Mouse (Mus musculus) intestine, embryonic 15.5 days (tissue): ENCODE results near the gene Ell2. TPM values are rescaled to one million over a fixed set of nuclear protein-coding genes. Genes with fewer than 3 reads are reported as not detected.

Source experiments
- ATAC-seq: fragments of 200-750 bp; cut with Nextera tagmentation; 2 replicates; pipeline ENCODE4 v1.8.0; 2017; ENCODE audit warnings: moderate TSS enrichment, moderate library complexity
- H3K27ac ChIP-seq: fragments of 300-500 bp; sonication (generic); 2 replicates; pipeline ENCODE4 v1.5.1; 2015; ENCODE audit warnings: mild to moderate bottlenecking, inconsistent platforms
- H3K27me3 ChIP-seq: fragments of 300-500 bp; sonication (generic); replicated peaks from 2 replicates; pipeline ENCODE4 v1.6.1; 2015; ENCODE audit warnings: inconsistent platforms
- H3K36me3 ChIP-seq: fragments of 300-500 bp; sonication (generic); 2 replicates; pipeline ENCODE4 v1.6.1; 2015; ENCODE audit warnings: inconsistent platforms
- H3K4me1 ChIP-seq: fragments of 300-500 bp; sonication (generic); replicated peaks from 2 replicates; pipeline ENCODE4 v1.6.1; 2015; ENCODE audit warnings: inconsistent platforms
- H3K4me2 ChIP-seq: fragments of 300-500 bp; sonication (generic); replicated peaks from 2 replicates; pipeline ENCODE4 v1.6.1; 2015; ENCODE audit warnings: mild to moderate bottlenecking, inconsistent platforms
- H3K4me3 ChIP-seq: fragments of 300-500 bp; sonication (generic); replicated peaks from 2 replicates; pipeline ENCODE4 v1.5.1; 2015; ENCODE audit warnings: inconsistent platforms
- H3K9ac ChIP-seq: fragments of 300-500 bp; sonication (generic); 2 replicates; pipeline ENCODE4 v1.6.1; 2015; ENCODE audit warnings: inconsistent platforms
- H3K9me3 ChIP-seq: fragments of 300-500 bp; sonication (generic); 2 replicates; pipeline ENCODE4 v1.6.1; 2016; ENCODE audit warnings: inconsistent platforms
- WGBS: fragments of 180-500 bp; shearing (Covaris S2); methylation state at CpG from one replicate; pipeline ENCODE4 v1.1.7; 2015; 5-methylcytosine and 5-hydroxymethylcytosine counted together
- polyA plus RNA-seq: library from polyadenylated mRNA; unstranded; fragments of >200 nt; fragmentation: Nextera tagmentation; extraction: Ambion mirVana; gene quantifications from 2 replicates; pipeline ENCODE4 v1.2.1, GENCODE M21; 2015

Ell2 gene
- polyA plus RNA-seq, 1 experiment from 2014 or later: 5.7 TPM

DNA sequence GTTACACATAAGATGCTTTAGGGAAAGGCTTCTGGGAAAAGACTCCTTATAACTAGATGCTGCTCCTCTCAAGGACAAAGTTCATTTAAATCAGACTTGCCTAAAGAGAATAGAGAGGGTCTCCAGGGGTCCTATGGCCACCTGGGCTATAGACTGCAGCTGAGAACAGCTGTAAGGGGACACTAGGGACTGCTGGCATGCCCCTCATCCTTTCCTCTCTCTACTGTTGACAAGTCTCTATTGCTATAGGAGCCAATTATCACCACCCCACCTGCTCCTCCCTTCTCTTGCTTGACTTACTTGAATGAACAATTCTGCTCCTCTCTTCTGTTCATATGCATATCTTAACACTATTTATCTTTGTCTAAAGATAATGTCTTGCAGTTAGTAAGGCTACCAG, 69.4 kb downstream of the Ell2 start:
- no peak overlapping the region for H3K4me2 ChIP-seq
- H3K27me3 ChIP-seq: no peaks in the 10 kb centered on the region
- no peaks in the 10 kb centered on the region for H3K9me3 ChIP-seq
- H3K4me1 ChIP-seq: no peaks in the 10 kb centered on the region
- no peak for ATAC-seq
- H3K27ac ChIP-seq: no peak overlapping the region
- H3K4me3 ChIP-seq: no peak overlapping the region
- no peak overlapping the region for H3K9ac ChIP-seq
- no peaks in the 10 kb centered on the region for H3K36me3 ChIP-seq

DNA sequence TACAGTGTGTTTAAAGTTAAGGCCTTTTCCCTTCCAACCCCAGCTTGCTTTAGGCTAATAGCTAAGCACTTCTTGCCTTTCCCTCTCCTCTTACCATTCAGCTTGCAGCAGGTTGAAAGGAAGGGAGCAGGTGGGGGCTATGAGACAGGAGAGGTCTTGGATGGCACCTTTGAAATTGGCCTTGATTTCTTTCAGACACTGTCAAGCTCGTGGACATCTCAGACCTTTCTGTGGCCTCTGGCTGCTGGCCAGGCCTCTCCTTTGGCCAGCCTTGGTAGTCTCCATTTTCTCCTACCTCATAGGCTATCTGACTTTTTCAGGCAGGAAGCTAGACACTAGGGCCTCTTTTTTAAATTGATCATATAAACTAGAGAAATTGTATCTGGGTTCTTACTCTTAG, 70.1 kb downstream of the Ell2 start:
- Histone ChIP-seq H3K36me3 (no peaks in the 10 kb centered on the region), H3K27me3 (no peaks in the 10 kb centered on the region), H3K4me3 (no peak overlapping the region), H3K9ac (no peak overlapping the region), H3K4me1 (no peaks in the 10 kb centered on the region), H3K9me3 (no peaks in the 10 kb centered on the region), H3K4me2 (no peak overlapping the region), H3K27ac (no peak overlapping the region)
- WGBS: 89% methylated on average over 1 of the region's 1 CpGs
- ATAC-seq: no peak

DNA sequence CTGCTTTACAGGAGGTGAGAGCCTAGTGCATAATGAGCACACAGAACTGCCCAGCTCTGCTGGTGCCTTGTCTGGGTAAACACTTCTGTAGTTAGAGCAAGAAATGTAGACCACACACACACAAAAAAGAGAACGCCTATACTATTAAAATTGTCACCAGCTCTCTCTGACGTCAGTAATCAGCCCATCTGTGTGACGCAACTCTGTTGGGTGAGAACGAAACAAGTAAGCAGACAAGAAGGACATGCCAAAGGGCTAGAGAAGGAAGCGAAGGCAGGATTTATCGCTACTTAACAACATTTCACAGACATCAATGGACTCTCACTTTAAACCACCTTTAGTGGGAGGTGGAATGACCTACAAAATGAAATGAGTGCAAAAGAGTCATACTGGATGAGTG, 71.6 kb downstream of the Ell2 start:
- 81% methylated on average over 6 of the region's 6 CpGs for WGBS
- Histone ChIP-seq H3K27ac (no peak overlapping the region), H3K27me3 (no peaks in the 10 kb centered on the region), H3K36me3 (no peaks in the 10 kb centered on the region), H3K9me3 (no peaks in the 10 kb centered on the region), H3K4me2 (no peak overlapping the region), H3K4me3 (no peak overlapping the region), H3K4me1 (no peaks in the 10 kb centered on the region), H3K9ac (no peak overlapping the region)
- ATAC-seq: no peak

DNA sequence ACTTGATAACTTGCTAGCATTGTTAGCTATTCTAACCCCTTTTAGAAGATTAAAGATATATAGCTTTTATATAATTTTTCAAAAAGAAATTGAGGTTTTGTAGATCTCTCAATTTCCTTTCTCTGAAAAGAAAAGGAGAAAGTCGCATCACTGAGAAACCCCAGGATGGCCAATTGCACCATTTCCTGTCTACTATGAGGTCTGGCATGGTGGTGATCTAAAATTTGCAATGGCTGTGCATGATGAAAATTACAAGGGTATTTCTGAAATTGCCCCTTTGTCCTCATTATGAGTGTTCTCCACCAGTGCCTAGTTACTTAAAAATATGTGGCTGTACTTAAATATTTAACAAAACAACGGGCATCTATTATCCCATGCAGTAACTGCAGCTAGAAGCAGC, 72.6 kb downstream of the Ell2 start:
- H3K4me1 ChIP-seq: no peaks in the 10 kb centered on the region
- no peaks in the 10 kb centered on the region for H3K36me3 ChIP-seq
- ATAC-seq: no peak
- H3K9me3 ChIP-seq: no peaks in the 10 kb centered on the region
- no peak overlapping the region for H3K27ac ChIP-seq
- H3K9ac ChIP-seq: no peak overlapping the region
- H3K4me2 ChIP-seq: no peak overlapping the region
- 93% methylated on average over 2 of the region's 2 CpGs for WGBS
- H3K27me3 ChIP-seq: no peaks in the 10 kb centered on the region
- H3K4me3 ChIP-seq: no peak overlapping the region

DNA sequence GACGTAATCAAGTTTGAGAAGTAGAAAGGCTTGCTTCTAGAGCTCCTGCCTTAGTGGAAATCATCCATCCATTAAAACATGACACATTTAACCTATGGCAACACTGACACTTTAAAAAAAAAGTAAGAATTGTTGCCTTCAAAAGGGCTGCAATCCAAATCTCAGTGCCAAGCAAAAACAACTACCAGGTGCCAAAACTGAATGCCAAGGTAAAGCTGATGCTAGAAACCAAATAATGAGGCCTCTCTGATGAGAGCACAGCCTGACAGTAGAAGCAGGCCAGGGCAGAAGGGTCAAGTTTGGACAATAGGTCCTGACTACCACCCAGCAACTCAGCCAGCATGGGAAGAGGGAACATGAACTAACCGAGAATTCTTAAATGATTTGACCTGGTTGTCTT, 73.5 kb downstream of the Ell2 start:
- Histone ChIP-seq H3K4me3 (no peak overlapping the region), H3K4me2 (no peak overlapping the region), H3K4me1 (no peaks in the 10 kb centered on the region), H3K36me3 (no peaks in the 10 kb centered on the region), H3K9me3 (no peaks in the 10 kb centered on the region), H3K27me3 (no peaks in the 10 kb centered on the region), H3K27ac (no peak overlapping the region), H3K9ac (no peak overlapping the region)
- 74% methylated on average over 2 of the region's 2 CpGs for WGBS
- no peak for ATAC-seq

DNA sequence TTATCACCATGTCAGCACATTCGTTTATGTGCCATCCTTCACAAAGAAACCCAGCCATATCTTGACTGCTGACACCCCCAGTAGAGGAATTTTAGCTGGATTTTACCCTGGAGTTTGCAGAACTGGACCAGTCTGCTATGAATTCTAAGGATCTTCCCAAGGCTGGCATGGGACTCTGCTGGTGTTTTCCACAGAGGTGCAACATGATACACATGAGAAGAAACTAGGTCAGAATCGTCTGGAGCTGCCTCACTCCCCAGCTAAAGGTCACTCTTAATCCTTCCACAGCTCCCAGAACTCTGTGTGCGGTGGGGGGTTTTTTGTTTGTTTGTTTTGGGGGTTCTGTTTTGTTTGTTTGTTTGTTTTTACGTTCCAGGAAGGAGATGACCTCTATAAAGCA, 79.2 kb downstream of the Ell2 start:
- no peaks in the 10 kb centered on the region for H3K4me1 ChIP-seq
- no peak overlapping the region for H3K4me3 ChIP-seq
- H3K27me3 ChIP-seq: no peaks in the 10 kb centered on the region
- no peak overlapping the region for H3K9ac ChIP-seq
- no peak for ATAC-seq
- 69% methylated on average over 4 of the region's 4 CpGs for WGBS
- H3K36me3 ChIP-seq: no peaks in the 10 kb centered on the region
- H3K4me2 ChIP-seq: no peak overlapping the region
- no peaks in the 10 kb centered on the region for H3K9me3 ChIP-seq
- H3K27ac ChIP-seq: no peak overlapping the region

DNA sequence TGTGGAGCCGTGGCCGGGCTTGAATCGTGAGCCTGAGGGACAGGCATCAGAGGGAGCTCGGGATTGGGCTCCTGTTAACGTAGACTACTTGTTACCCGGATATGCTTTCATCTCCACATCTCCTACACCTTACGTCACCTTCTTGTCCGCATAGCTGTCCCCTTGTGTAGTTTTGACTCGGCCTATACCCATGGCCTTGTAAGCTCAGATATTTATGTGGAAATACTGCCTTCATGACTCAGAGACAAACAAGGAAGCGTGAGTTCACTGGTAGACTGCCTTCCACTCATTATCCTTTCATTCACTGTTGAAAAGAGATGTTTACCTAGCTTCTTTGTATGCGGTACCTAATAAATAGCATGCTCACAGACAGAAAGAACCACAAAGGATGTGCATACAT, 79.7 kb downstream of the Ell2 start:
- H3K4me1 ChIP-seq: no peaks in the 10 kb centered on the region
- H3K36me3 ChIP-seq: no peaks in the 10 kb centered on the region
- no peaks in the 10 kb centered on the region for H3K9me3 ChIP-seq
- no peak overlapping the region for H3K4me2 ChIP-seq
- no peaks in the 10 kb centered on the region for H3K27me3 ChIP-seq
- no peak overlapping the region for H3K4me3 ChIP-seq
- WGBS: 86% methylated on average over 11 of the region's 11 CpGs
- H3K9ac ChIP-seq: no peak overlapping the region
- ATAC-seq: no peak
- no peak overlapping the region for H3K27ac ChIP-seq

DNA sequence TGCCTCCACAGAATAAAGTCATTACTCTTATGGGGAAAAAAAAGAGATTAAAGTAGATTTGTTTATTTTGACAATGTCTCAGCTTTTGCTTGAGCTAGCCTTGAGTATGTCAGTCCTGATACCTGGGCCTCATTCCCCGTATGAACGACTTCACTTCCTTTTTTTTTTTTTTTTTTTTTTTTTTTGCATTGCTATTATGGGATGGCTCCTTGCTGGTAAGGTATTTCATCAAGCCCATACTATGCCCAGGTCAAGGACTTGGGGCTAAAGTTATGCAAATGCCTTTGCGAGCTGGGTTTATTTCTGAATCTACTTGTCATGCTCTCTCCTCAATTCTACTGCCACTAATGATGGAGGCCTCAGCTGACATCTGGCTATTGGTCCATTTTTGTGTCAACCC, 80.8 kb downstream of the Ell2 start:
- no peak for ATAC-seq
- Histone ChIP-seq H3K36me3 (no peaks in the 10 kb centered on the region), H3K27me3 (no peaks in the 10 kb centered on the region), H3K4me2 (no peak overlapping the region), H3K4me1 (no peaks in the 10 kb centered on the region), H3K9ac (no peak overlapping the region), H3K9me3 (no peaks in the 10 kb centered on the region), H3K4me3 (no peak overlapping the region), H3K27ac (no peak overlapping the region)
- WGBS: 84% methylated on average over 3 of the region's 3 CpGs

DNA sequence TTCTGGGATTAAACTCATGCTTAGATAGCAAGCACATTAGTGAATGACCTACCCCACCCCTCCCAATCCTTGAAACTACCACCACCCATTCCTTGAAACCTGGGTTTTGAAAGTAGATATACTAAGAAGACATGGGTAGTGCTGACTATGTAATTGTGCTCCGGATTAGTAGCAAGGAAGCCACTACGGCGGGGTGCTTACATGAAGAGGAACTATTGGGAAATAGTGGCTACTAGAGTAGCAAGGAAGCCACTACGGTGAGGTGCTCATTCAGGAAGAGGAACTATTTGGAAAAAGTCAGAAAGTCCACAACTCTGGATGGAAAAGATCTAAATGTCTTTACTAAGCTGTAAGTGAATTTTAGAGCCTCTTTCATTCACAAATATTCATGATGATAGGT, 81.6 kb downstream of the Ell2 start:
- Histone ChIP-seq H3K9me3 (no peaks in the 10 kb centered on the region), H3K27me3 (no peaks in the 10 kb centered on the region), H3K4me3 (no peak overlapping the region), H3K4me1 (no peaks in the 10 kb centered on the region), H3K4me2 (no peak overlapping the region), H3K36me3 (no peaks in the 10 kb centered on the region), H3K27ac (no peak overlapping the region), H3K9ac (no peak overlapping the region)
- 86% methylated on average over 4 of the region's 4 CpGs for WGBS
- ATAC-seq: no peak

DNA sequence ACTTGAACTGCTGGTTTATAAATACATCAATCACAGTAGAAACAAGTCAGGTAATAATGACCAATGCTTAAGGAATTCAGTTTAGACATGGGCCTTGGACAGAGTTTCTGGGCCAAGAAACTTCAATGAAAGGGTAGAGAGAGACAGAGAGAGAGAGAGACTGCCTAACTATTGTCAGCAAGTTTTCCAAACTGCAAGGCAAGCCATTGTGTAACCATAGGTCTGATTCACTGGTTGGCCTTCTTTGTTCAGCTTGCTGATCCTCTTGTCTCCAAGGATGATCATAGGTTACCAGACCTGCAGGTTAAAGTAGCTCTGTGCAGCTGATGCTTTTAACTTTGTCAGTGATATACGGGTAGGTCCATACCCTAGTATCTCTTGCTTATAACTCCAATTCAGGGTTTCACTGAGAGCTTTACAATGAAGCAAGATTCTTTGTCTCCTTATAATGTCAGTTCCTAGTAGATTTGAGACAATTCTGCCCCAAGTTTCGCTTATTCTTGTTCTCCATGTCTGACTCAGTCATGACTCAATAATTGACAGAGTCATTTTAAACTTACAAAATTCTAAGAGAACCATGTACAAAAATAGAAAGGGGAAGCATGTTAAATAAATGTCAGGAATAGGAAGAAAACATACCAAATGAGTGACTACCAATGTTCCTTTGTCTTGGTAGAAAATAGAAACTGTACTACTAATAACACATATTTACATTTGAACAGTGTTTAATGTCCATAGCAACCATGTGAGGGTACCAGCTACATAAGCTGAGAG, 82.7 kb downstream of the Ell2 start:
- 88% methylated on average over 2 of the region's 2 CpGs for WGBS
- Histone ChIP-seq H3K4me1 (no peaks in the 10 kb centered on the region), H3K4me3 (no peak overlapping the region), H3K9me3 (no peaks in the 10 kb centered on the region), H3K36me3 (no peaks in the 10 kb centered on the region), H3K4me2 (no peak overlapping the region), H3K27ac (no peak overlapping the region), H3K27me3 (no peaks in the 10 kb centered on the region), H3K9ac (no peak overlapping the region)
- ATAC-seq: no peak

DNA sequence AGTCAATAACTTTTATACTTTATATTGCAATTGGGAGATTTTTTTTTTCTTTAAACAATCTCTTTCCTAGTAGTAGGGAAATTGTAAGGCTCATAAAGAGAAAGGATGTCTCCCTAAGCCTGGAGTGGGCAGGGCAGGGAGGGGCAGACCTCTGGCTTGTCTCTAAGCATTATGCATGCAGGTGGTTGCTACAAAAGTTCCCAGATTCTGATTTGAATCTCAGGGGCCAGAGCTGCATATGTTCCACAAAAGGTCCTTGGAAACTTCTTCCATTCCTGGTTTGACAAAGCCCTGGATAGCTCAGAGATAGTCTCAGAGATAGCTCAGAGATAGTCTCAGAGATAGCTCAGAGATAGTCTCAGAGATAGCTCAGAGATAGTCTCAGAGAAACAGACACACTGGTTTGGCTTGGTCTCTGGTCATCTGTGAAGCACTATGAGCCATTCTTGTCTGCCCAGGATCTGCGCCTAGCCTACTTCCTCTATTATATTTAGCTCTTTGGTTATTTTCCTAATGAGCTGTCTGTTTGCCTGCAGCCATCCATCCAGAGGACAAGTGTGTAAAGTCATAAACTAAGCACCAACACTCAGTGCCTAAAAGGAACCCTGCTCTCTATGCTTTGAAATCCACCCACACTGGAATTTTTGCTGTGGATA, 84.1 kb downstream of the Ell2 start:
- no peak overlapping the region for H3K4me3 ChIP-seq
- H3K4me2 ChIP-seq: no peak overlapping the region
- no peak overlapping the region for H3K9ac ChIP-seq
- ATAC-seq: no peak
- WGBS: 73% methylated on average over 1 of the region's 1 CpGs
- H3K27ac ChIP-seq: no peak overlapping the region
- H3K27me3 ChIP-seq: no peaks in the 10 kb centered on the region
- no peaks in the 10 kb centered on the region for H3K36me3 ChIP-seq
- no peaks in the 10 kb centered on the region for H3K4me1 ChIP-seq
- H3K9me3 ChIP-seq: no peaks in the 10 kb centered on the region

DNA sequence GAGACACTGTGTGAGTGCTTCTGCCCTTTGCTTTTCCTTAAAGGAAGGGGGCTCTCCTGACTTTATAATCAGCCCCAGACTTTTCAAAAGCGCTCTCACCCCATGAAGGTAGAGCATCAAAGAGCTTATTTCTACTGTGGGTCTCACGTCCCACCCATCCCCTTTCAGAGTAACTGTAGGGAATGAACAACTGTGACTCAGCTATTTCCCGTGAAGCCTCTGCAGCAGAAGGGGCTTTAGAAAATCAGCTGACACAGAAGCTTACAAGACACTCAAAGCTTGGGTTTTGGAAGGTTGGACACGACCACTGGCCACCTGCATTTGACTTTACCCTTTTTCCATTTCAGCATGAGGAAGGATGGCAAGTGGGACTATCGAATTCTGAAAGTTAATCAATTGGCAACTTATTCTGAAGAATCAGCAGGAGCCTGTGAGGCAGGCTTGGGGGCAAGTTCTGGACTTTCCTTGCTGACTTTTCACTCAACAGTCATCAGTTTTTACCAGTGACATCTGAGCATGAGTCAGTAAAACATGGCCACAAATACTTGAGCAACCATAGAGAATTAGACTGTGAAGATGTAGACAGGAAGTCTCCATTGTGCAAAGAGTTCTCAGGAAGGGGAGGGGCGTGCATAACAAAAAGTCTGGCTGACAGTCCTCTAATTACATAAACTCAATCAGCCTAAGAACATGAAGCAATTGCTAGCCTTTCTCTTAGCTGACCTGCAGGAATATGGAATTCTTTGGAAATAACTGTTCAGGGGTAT, 87.5 kb downstream of the Ell2 start:
- Histone ChIP-seq H3K4me1 (no peaks in the 10 kb centered on the region), H3K4me2 (no peak overlapping the region), H3K9me3 (no peaks in the 10 kb centered on the region), H3K27me3 (no peaks in the 10 kb centered on the region), H3K4me3 (no peak overlapping the region), H3K27ac (no peak overlapping the region), H3K9ac (no peak overlapping the region), H3K36me3 (no peaks in the 10 kb centered on the region)
- WGBS: 64% methylated on average over 6 of the region's 6 CpGs
- ATAC-seq: no peak
